Mouse (Mus musculus): ENCODE measurements around the gene Naaladl1.
A peak's percentile ranks its signal among the peaks of the same experiment; 100 is the strongest.
"Not testable (repeated sequence)": the region's sequence is repeated elsewhere in the genome, so short reads cannot be mapped to it uniquely, and the experiment has no call there.

The Naaladl1 gene

DNA sequence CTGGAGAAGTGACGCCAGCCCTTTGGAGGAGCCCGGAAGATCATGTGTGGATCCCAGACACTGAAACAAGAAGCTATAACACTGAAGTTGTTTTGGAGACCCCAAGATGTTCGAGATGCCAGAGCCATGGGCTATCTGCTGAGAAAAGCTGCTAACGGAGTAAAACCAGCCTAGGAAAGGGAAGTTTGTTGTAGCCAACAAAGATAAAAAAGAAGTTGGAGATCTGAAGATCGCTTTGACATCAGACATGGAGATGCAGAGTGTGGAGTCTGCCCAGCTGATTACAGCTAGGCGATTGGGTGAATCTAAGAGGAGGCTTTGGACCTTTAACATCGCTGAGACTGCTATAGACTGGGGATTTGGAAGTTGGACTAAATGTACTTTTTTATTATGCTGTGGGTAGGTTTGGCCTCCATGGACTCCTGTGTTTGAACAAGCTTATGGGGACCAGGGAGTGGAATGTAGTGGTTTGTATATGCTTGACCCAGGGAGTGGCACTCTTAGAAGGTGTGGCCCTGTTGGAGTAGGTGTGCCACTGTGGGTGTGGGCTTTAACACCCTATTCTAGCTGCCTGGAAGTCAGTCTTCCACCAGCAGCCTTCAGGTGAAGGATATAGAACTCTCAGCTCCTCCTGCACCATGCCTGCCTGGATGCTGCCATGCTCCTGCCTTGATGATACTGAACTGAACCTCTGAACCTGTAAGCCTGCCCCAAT is 25.0 kb downstream of the Naaladl1 start:
- not testable (repeated sequence) for DNase-seq (ENCODE audit: low spot score in 2 of 2)

DNA sequence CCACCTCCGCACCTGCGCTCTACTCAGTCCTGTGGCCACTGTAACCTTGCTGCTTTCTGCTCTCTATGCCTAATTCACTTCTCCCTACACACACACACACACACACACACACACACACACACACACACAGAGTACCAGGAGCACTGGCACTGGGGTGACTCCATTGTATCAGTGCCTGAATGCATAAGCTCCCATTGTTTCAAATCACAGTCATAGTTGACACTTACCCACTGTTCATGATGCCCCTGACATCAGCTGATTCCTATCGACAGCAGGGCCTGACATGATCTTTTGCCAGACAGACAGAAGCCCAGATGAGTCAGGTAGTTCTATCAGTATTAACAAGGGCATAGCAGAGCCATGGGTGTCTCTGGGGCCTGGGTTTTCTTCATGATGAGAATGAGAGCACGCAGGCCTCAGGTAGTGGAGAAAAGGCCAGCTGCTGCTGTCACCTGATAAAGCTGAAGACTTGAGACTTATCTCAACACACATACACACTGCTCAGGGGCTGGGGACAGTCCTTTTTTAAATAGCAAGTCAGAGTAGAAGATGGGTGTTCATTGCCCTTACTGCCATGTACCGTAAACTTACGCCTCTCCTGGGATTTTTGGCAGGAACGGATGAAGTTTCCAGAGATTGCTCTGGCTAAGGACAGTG is 26.7 kb downstream of the Naaladl1 start:
- DNase-seq (ENCODE audit: low spot score in 2 of 2), result no peak

DNA sequence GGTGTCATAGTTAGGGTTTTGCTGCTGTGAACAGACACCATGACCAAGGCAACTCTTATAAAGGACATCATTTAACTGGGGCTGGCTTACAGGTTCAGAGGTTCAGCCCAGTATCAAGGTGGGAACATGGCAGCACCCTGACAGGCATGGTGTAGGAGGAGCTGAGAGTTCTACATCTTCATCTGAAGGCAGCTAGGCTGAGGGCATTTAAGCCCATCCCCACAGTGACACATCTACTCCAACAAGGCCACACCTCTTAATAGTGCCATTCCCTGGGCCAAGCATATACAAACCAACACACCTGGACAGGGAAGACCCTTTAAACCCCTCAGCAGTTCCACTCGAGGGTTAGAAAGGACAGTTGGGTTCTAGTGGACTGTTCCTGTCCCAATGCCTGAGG is 27.6 kb downstream of the Naaladl1 start:
- DNase-seq (ENCODE audit: low spot score in 2 of 2), result not testable (repeated sequence)

DNA sequence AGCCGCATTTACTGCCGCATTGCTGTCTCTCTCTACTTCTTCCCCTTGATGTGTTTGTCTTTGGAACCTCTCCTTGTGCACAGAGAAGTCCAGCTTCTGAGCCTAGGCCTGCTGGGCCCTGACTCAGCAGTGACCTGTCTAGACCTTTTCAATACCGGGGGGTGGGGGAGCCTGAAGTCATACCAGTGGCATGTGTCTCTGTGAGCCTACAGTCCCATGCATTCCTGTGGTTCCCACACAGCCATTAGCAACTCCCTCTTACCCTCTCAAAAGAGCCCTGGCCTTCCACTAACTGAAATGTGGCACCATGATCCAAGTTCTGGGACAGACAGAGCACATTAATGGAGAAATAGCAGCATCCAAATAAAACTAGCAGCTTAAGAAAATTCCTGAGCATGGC is 30.8 kb downstream of the Naaladl1 start:
- DNase-seq (ENCODE audit: low spot score in 2 of 2), result no peak

DNA sequence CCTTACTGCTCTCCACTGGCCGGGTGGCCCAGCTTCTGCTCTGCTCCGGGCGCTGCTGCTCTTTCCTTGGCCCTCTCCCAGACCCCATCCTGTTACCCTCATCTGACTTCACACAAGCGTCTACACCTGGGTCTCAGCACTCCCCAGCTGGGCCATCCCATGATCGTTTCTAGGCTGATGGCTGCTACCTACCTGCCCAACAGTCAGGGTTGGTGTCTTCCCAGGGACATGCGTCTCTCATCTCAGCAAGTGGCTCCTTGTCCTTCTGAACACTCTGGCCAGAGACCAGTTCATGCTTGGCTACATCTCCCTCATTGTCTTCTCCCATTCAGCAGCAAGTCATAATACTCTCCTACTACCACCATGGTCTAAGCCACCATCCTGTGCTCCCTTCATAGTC is 34.1 kb downstream of the Naaladl1 start:
- DNase-seq (ENCODE audit: low spot score in 2 of 2), result no peak

DNA sequence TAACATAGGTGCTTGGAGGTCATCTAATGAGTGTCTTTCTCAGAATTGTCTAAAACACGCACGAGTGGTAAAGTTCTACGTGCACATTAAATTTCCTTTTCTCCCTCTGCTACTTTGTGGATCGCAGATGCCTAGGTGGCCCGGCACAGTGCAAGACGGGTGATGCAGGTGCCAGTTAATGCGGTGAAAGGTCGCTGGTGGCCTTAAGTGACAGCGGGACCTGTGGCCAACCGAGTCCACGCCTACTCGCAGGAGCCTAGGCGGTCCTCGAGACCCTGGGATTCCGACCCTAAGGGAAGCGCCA is 34.7 kb downstream of the Naaladl1 start:
- no peak for DNase-seq (ENCODE audit: low spot score in 2 of 2)

DNA sequence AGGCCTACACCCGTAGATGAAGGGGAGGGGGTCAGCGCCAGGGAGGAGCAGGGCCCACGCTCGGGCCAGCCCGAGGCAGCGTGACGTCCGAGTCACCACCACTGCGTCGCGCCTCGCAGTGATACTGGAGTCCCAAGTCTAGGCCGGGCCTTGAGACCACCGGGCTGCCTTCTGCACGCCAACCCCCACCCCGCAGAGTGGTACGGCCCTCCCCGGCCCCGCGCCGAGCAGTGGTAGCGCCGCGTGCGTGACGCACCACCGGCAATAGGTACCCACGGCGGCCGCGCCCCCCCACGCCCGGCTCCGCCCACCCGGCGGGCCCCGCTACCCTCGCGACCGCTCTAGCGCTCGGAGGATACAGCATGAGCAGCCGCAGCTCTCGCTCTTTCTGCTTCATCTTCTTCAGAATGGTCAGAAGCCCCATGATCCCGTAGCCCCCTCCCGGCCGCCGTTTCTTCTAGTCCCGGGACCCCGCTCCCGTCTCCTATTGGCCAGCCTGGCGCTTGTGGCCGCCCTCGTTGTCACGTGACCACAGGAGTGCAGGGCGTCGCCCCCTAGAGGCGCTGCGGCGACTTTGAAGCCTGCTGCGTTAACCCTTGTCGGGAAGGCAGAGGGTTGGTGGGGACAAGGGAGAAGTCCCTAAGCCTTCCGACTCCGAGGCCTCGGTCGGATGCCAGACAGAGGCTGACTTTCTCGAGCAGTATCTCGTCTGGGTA is 35.3 kb downstream of the Naaladl1 start, which contains the start of gene Batf2:
TSS of gene Batf2 (plus strand) at position 306 of the 716 bp plus-strand sequence.
- peak; percentile 91 to 92 for DNase-seq (ENCODE audit: low spot score in 2 of 2)

DNA sequence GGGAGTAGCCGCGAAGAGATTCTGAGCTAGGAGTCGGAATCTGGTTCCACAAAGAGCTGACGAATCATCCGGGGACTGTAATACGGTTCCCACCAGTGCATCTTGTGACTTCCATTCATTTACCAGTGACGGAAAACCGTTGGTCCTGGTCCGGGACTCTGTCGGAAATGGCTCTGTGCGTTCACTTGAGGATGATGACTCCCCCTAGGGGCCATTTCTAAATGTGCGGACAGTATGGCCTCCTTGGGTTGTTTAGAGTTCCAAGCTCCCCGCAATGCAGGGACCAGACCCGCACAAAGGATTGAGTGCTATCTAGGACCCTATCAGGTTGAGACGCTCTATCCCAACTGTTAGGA is 35.8 kb downstream of the Naaladl1 start, which contains the start of gene Arl2:
TSS of gene Arl2 (minus strand) at position 155 of the 356 bp plus-strand sequence.
- DNase-seq (ENCODE audit: low spot score in 2 of 2), result peak; percentile 69

DNA sequence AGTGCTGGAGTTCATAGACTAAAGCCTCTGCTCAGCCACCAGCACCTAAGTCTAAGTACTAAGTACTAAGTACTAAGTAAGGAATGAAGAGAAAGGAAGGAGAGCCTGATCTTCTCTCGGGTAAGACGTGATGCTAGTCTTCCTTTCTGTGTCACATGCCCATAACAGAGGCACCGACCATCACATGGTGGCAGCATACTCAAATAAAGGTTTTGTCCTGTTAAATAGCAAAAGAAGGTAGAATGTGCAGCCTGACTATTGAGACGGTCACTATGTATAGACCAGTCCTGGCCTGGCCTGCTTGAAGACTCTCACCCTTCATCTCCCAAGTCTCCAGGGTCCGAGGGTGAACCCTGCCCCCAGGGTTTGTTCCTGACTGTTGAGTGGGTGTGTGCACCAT is 39.3 kb downstream of the Naaladl1 start:
- no peak for DNase-seq (ENCODE audit: low spot score in 2 of 2)

DNA sequence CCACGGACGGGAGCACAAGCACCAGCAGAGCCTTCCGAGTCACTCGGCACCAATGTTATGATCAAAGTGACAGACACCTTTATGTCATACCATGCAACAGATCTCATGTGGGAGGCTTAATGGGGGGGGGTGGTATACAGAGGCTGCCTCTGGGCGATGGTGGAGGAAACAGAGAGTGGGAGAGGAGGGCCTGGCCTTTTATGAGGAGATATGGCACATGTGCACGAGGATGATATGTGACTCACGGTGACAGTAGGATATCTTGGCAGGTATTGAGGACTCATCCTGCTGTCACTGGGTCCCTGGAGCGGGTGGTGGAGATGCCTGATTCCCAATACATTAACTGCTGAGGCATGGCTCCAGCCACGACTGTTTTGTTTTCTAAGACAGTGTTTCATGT is 49.6 kb downstream of the Naaladl1 start:
- DNase-seq (ENCODE audit: low spot score in 2 of 2), result no peak

DNA sequence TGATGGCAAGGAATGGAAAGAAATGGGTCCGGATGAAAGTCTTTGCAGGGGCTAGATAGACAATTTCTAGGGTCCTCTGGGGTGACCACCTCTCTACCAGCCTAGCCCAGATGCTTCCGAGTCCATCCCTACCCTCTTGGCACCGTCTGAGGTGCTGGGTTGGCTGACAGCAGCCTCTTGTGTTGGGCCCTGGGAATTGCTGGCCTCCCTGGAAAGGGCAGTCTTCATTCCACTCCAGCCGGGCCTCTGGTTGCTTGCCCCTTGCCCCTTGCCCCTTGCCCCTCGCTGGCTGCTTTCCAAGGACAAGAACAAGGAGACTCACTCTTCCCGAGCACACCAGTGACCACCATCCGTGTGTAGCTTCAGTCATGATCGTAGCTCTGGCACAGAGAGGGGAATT is 50.8 kb downstream of the Naaladl1 start:
- DNase-seq (ENCODE audit: low spot score in 2 of 2), result no peak

DNA sequence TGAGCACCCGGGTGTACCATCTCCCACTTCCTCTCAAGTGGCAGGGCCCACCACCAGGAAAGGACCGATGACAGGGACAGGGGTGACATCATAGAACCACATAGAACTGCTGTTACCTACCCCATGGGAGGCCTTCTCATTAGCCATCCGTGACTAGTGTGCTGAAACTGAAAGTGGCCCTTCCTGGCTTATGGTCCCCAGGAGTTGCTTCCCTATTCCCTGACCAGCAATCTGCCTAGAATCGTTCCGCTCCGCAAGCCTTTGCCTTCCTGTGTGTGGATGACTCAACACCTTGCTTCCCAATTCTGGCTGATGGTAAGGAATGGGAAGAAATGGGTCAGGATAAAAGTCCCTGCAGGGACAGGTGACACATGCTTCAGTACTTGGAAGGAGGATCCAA is 51.6 kb downstream of the Naaladl1 start:
- no peak for DNase-seq (ENCODE audit: low spot score in 2 of 2)

DNA sequence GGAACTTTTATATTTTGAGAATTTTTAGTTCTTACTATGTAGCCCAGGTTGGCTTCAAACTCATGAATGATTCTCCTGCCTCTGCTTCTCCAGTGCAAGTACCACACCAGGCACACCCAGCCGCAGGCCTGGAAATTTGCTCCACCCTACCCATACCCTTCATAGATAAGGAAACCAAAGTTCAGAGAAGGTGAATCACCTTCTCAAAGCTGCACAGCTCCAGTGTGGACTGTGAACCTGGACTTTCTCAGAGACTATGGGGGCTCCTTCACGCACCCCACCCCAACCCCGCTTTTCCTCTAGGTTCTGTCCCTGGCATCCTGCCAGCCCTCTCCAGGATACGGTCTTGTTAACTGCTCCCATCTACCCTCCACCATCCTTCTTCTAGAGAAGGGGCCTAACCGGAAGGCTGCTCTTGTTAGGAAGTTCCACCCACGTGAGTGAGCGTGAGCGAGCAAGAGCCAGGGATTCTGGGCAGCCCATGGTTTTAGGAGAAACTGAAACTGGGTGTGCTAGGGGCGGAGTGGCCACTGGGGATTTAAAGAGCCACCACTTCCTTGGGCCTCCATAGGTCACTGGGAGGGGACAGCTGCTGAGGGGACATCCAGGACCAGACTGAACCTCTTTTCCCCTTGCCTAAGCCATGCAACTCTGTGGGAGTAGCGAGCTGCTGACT is 58.4 kb downstream of the Naaladl1 start:
- DNase-seq (ENCODE audit: low spot score in 2 of 2), result peak in 1 of 2 experiments; percentile 23
